Mouse (Mus musculus): ENCODE measurements at regions not wholly inside any gene's neighbourhood (a gene's known extent, or its start where the extent isn't known, plus 50 kb on each side); places are given as distances from the start of the nearest gene placed in this dataset.

- TF ChIP-seq BHLHE40 (IDR thresholded peaks at IDR 0.05; ENCODE audit: borderline replicate concordance, low read depth, low read length) (no peak), GATA1 (IDR thresholded peaks at IDR 0.05; ENCODE audit: low read depth, low read length) (no peak), KAT2A (conservative IDR thresholded peaks at IDR 0.05; ENCODE audit: low read depth, low read length) (no peak), ZNF384 (IDR thresholded peaks at IDR 0.05; ENCODE audit: low read depth, low read length) (no peak), TCF12 (IDR thresholded peaks at IDR 0.05; ENCODE audit: low read depth, low read length) (no peak), NELFE (IDR thresholded peaks at IDR 0.05; ENCODE audit: low read depth, low read length) (no peak), RCOR1 (IDR thresholded peaks at IDR 0.05; ENCODE audit: low read depth, low read length) (no peak), POLR2A (IDR thresholded peaks at IDR 0.05; ENCODE audit: control insufficient read depth in 1 of 2, insufficient read depth in 1 of 2, low read depth in 1 of 2, low read length in 2 of 2, poor library complexity in 1 of 2) (no peak), CTCF (IDR thresholded peaks at IDR 0.05 in 2 of 3, conservative IDR thresholded peaks at IDR 0.05 in 1 of 3; ENCODE audit: control insufficient read depth in 1 of 3, insufficient read depth in 1 of 3, low read depth in 2 of 3, low read length in 3 of 3, poor library complexity in 1 of 3, severe bottlenecking in 1 of 3) (no peak)
- Histone ChIP-seq H3K4me3 (ENCODE audit: control insufficient read depth in 1 of 2, insufficient read depth in 1 of 2, low read depth in 2 of 2, low read length in 2 of 2) (no peak overlapping the region), H3K4me1 (ENCODE audit: control insufficient read depth in 1 of 2, insufficient read depth in 2 of 2, low read length in 2 of 2) (no peaks in the 10 kb centered on the region), H3K79me2 (ENCODE audit: control insufficient read depth, insufficient read depth, low read length, poor library complexity) (no peaks in the 10 kb centered on the region), H3K9me3 (replicated peaks; ENCODE audit: insufficient read depth, low read length) (no peaks in the 10 kb centered on the region), H3K27me3 (ENCODE audit: control insufficient read depth in 1 of 2, insufficient read depth in 2 of 2, low read length in 2 of 2) (no peaks in the 10 kb centered on the region), H3K27ac (ENCODE audit: control insufficient read depth, low read depth, low read length) (no peak overlapping the region), H3K9ac (ENCODE audit: control insufficient read depth, low read depth, low read length, poor library complexity, severe bottlenecking) (no peak overlapping the region), H3K36me3 (ENCODE audit: control insufficient read depth in 1 of 2, insufficient read depth in 2 of 2, low read length in 2 of 2) (no peaks in the 10 kb centered on the region)
- DNase-seq (ENCODE audit: low read depth, low spot score) = no peak
These were observed 534.0 kb downstream of the Hdgfl1 start for GRCm38 (mm10) chr13:26235941-26236340.

- TF ChIP-seq HCFC1 (IDR thresholded peaks at IDR 0.05; ENCODE audit: low read depth, low read length) (no peak), TCF12 (IDR thresholded peaks at IDR 0.05; ENCODE audit: low read depth, low read length) (no peak), MXI1 (IDR thresholded peaks at IDR 0.05; ENCODE audit: low read depth, low read length) (no peak), USF2 (IDR thresholded peaks at IDR 0.05; ENCODE audit: borderline replicate concordance in 1 of 2, insufficient read depth in 1 of 2, low read depth in 1 of 2, low read length in 2 of 2) (no peak), TAL1 (IDR thresholded peaks at IDR 0.05; ENCODE audit: low read length) (no peak), MAX (IDR thresholded peaks at IDR 0.05; ENCODE audit: low read length) (no peak), POLR2AphosphoS2 (IDR thresholded peaks at IDR 0.05; ENCODE audit: low read length) (no peak)
- H3K27me3 ChIP-seq (ENCODE audit: control insufficient read depth in 1 of 2, insufficient read depth in 2 of 2, low read length in 2 of 2) = no peaks in the 10 kb centered on the region
- no peak for DNase-seq (ENCODE audit: low read depth, low spot score)
These were observed 535.3 kb downstream of the Hdgfl1 start for GRCm38 (mm10) chr13:26234703-26235102.

GRCm38 (mm10) chr13:26217299-26217698 is 552.7 kb downstream of the Hdgfl1 start:
- Histone ChIP-seq H3K4me1 (ENCODE audit: control insufficient read depth in 1 of 2, insufficient read depth in 2 of 2, low read length in 2 of 2) (no peaks in the 10 kb centered on the region), H3K79me2 (ENCODE audit: control insufficient read depth, insufficient read depth, low read length, poor library complexity) (no peaks in the 10 kb centered on the region), H3K4me3 (ENCODE audit: control insufficient read depth in 1 of 2, insufficient read depth in 1 of 2, low read depth in 2 of 2, low read length in 2 of 2) (no peak overlapping the region), H3K36me3 (ENCODE audit: control insufficient read depth in 1 of 2, insufficient read depth in 2 of 2, low read length in 2 of 2) (no peaks in the 10 kb centered on the region), H3K27ac (ENCODE audit: control insufficient read depth, low read depth, low read length) (no peak overlapping the region), H3K9ac (ENCODE audit: control insufficient read depth, low read depth, low read length, poor library complexity, severe bottlenecking) (no peak overlapping the region), H3K9me3 (replicated peaks; ENCODE audit: insufficient read depth, low read length) (no peaks in the 10 kb centered on the region), H3K27me3 (ENCODE audit: control insufficient read depth in 1 of 2, insufficient read depth in 2 of 2, low read length in 2 of 2) (no peaks in the 10 kb centered on the region)
- no peak for DNase-seq (ENCODE audit: low read depth, low spot score)
- TF ChIP-seq KAT2A (conservative IDR thresholded peaks at IDR 0.05; ENCODE audit: low read depth, low read length) (no peak), CHD2 (IDR thresholded peaks at IDR 0.05; ENCODE audit: low read length) (no peak), USF1 (IDR thresholded peaks at IDR 0.05; ENCODE audit: low read depth, low read length) (no peak), POLR2AphosphoS2 (IDR thresholded peaks at IDR 0.05; ENCODE audit: low read length) (no peak), MYB (IDR thresholded peaks at IDR 0.05; ENCODE audit: low read depth, low read length) (no peak), USF2 (IDR thresholded peaks at IDR 0.05; ENCODE audit: borderline replicate concordance in 1 of 2, insufficient read depth in 1 of 2, low read depth in 1 of 2, low read length in 2 of 2) (no peak), MEF2A (IDR thresholded peaks at IDR 0.05; ENCODE audit: extremely low read depth, insufficient replicate concordance, low read depth, low read length, poor library complexity, severe bottlenecking) (no peak), ZKSCAN1 (IDR thresholded peaks at IDR 0.05; ENCODE audit: low read depth, low read length) (no peak), HCFC1 (IDR thresholded peaks at IDR 0.05; ENCODE audit: low read depth, low read length) (no peak), MAX (IDR thresholded peaks at IDR 0.05; ENCODE audit: low read length) (no peak), GATA1 (IDR thresholded peaks at IDR 0.05; ENCODE audit: low read depth, low read length) (no peak), MAFK (IDR thresholded peaks at IDR 0.05; ENCODE audit: borderline replicate concordance, low read depth, low read length) (no peak), E2F4 (IDR thresholded peaks at IDR 0.05; ENCODE audit: borderline replicate concordance, low read depth, low read length) (no peak), UBTF (IDR thresholded peaks at IDR 0.05; ENCODE audit: borderline replicate concordance, insufficient read depth, low read depth, low read length) (no peak), GABPA (IDR thresholded peaks at IDR 0.05; ENCODE audit: low read depth, low read length) (no peak), MXI1 (IDR thresholded peaks at IDR 0.05; ENCODE audit: low read depth, low read length) (no peak), EP300 (IDR thresholded peaks at IDR 0.05; ENCODE audit: low read depth in 1 of 2, low read length in 2 of 2) (no peak), NELFE (IDR thresholded peaks at IDR 0.05; ENCODE audit: low read depth, low read length) (no peak)

More at GRCm38 (mm10) chr13:26234703-26235102, 535.3 kb downstream of the Hdgfl1 start:
- Histone ChIP-seq H3K9ac (ENCODE audit: control insufficient read depth, low read depth, low read length, poor library complexity, severe bottlenecking) (no peak overlapping the region), H3K36me3 (ENCODE audit: control insufficient read depth in 1 of 2, insufficient read depth in 2 of 2, low read length in 2 of 2) (no peaks in the 10 kb centered on the region), H3K9me3 (replicated peaks; ENCODE audit: insufficient read depth, low read length) (no peaks in the 10 kb centered on the region), H3K79me2 (ENCODE audit: control insufficient read depth, insufficient read depth, low read length, poor library complexity) (no peaks in the 10 kb centered on the region), H3K4me1 (ENCODE audit: control insufficient read depth in 1 of 2, insufficient read depth in 2 of 2, low read length in 2 of 2) (no peaks in the 10 kb centered on the region), H3K4me3 (ENCODE audit: control insufficient read depth in 1 of 2, insufficient read depth in 1 of 2, low read depth in 2 of 2, low read length in 2 of 2) (no peak overlapping the region), H3K27ac (ENCODE audit: control insufficient read depth, low read depth, low read length) (no peak overlapping the region)

Measured in MEL (cell line).